Mouse (Mus musculus): ENCODE measurements at regions not wholly inside any gene's neighbourhood (a gene's known extent, or its start where the extent isn't known, plus 50 kb on each side); places are given as distances from the start of the nearest gene placed in this dataset.

GRCm38 (mm10) chr10:111409497-111409896 is 63.5 kb upstream of the Nap1l1 start:
- TF ChIP-seq EP300 (optimal IDR thresholded peaks at IDR 0.05), result no peak
- TF ChIP-seq CTCF (IDR thresholded peaks at IDR 0.05; ENCODE audit: low read depth), result no peak
